Mouse (Mus musculus) cerebellum, postnatal 4 days (tissue): ENCODE measurements around the gene Ppp1r35.
A peak's percentile ranks its signal among the peaks of the same experiment; 100 is the strongest.

Experiments used
- DNase-seq, 2 experiments: peaks; one replicate each; pipeline ENCODE4 v3.0.0; 2022; ENCODE audit warnings: low spot score in 2 of 2, mixed read lengths in 1 of 2

The Ppp1r35 gene

GRCm38 (mm10) chr5:137782776-137783522, 4.3 kb downstream of the Ppp1r35 start:
- DNase-seq = no peak

- no peak for DNase-seq
Measured at GRCm38 (mm10) chr5:137783901-137784540, 5.4 kb downstream of the Ppp1r35 start.

- DNase-seq = no peak
Measured at GRCm38 (mm10) chr5:137784546-137784945, 5.9 kb downstream of the Ppp1r35 start.

- DNase-seq = peak in 1 of 2 experiments; percentile 41
Measured at GRCm38 (mm10) chr5:137785164-137786031, 6.7 kb downstream of the Ppp1r35 start.

- DNase-seq = peak; percentile 99 to 100
Measured at GRCm38 (mm10) chr5:137786109-137786942, 7.7 kb downstream of the Ppp1r35 start.

GRCm38 (mm10) chr5:137787151-137787928, 8.7 kb downstream of the Ppp1r35 start, which contains the start of the genes Mepce and Zcwpw1:
Mepce (minus strand) TSS chr5:137787655.
Zcwpw1 (plus strand) TSS chr5:137787798.
- peak; percentile 96 to 98 for DNase-seq

- DNase-seq = no peak
Measured at GRCm38 (mm10) chr5:137788171-137788570, 9.5 kb downstream of the Ppp1r35 start.

- DNase-seq = no peak
Measured at GRCm38 (mm10) chr5:137788946-137789531, 10.4 kb downstream of the Ppp1r35 start.

- no peak for DNase-seq
Measured at GRCm38 (mm10) chr5:137791553-137791952, 12.9 kb downstream of the Ppp1r35 start.

GRCm38 (mm10) chr5:137796606-137797005, 18.0 kb downstream of the Ppp1r35 start:
- no peak for DNase-seq

GRCm38 (mm10) chr5:137800917-137801316, 22.3 kb downstream of the Ppp1r35 start:
- no peak for DNase-seq

GRCm38 (mm10) chr5:137806158-137806557, 27.5 kb downstream of the Ppp1r35 start:
- DNase-seq = no peak

- no peak for DNase-seq
Measured at GRCm38 (mm10) chr5:137808316-137808715, 29.7 kb downstream of the Ppp1r35 start.

- no peak for DNase-seq
Measured at GRCm38 (mm10) chr5:137817466-137818222, 39.0 kb downstream of the Ppp1r35 start.

GRCm38 (mm10) chr5:137822126-137822525, 43.5 kb downstream of the Ppp1r35 start:
- no peak for DNase-seq

- DNase-seq = no peak
Measured at GRCm38 (mm10) chr5:137822602-137823001, 44.0 kb downstream of the Ppp1r35 start.

GRCm38 (mm10) chr5:137823455-137824045, 44.9 kb downstream of the Ppp1r35 start:
- DNase-seq = no peak

GRCm38 (mm10) chr5:137825030-137825429, 46.4 kb downstream of the Ppp1r35 start:
- no peak for DNase-seq

- no peak for DNase-seq
Measured at GRCm38 (mm10) chr5:137825971-137826370, 47.3 kb downstream of the Ppp1r35 start.
